Mouse (Mus musculus) stomach, postnatal 0 days (tissue): ENCODE data around the gene Timp3. TPM values are rescaled to one million over a fixed set of nuclear protein-coding genes. Genes with fewer than 3 reads are reported as not detected.

ENCODE experiments used
- ATAC-seq: fragments of 200-750 bp; cut with Nextera tagmentation; 2 replicates; pipeline ENCODE4 v1.8.0; 2017; ENCODE audit not compliant: low FRiP score, low TSS enrichment
- DNase-seq: peaks from one replicate; pipeline ENCODE4 v3.0.0-alpha.2; 2016; ENCODE audit warnings: low spot score
- H3K27ac ChIP-seq: fragments of 300-500 bp; sonication (generic); replicated peaks from 2 replicates; pipeline ENCODE4 v1.5.1; 2014; ENCODE audit warnings: mild to moderate bottlenecking, control low read depth
- H3K27me3 ChIP-seq: fragments of 300-500 bp; sonication (generic); 2 replicates; pipeline ENCODE4 v1.6.1; 2014; ENCODE audit warnings: low read length; ENCODE audit not compliant: control insufficient read depth, insufficient read depth
- H3K36me3 ChIP-seq: fragments of 300-500 bp; sonication (generic); 2 replicates; pipeline ENCODE4 v1.6.1; 2014; ENCODE audit warnings: low read length, mixed read lengths; ENCODE audit not compliant: control insufficient read depth, insufficient read depth
- H3K4me1 ChIP-seq: fragments of 300-500 bp; sonication (generic); replicated peaks from 2 replicates; pipeline ENCODE4 v1.6.1; 2014; ENCODE audit warnings: antibody characterized with exemption; ENCODE audit not compliant: control insufficient read depth, insufficient read depth
- H3K4me2 ChIP-seq: fragments of 300-500 bp; sonication (generic); replicated peaks from 2 replicates; pipeline ENCODE4 v1.6.1; 2014; ENCODE audit warnings: low read depth, mild to moderate bottlenecking, control low read depth, moderate library complexity
- H3K4me3 ChIP-seq: fragments of 300-500 bp; sonication (generic); 2 replicates; pipeline ENCODE4 v1.5.1; 2014; ENCODE audit warnings: low read depth, low read length, control low read depth
- H3K9ac ChIP-seq: fragments of 300-500 bp; sonication (generic); 2 replicates; pipeline ENCODE4 v1.6.1; 2014; ENCODE audit warnings: mild to moderate bottlenecking, low read length, control low read depth, mixed read lengths
- H3K9me3 ChIP-seq: fragments of 300-500 bp; sonication (generic); 2 replicates; pipeline ENCODE4 v1.6.1; 2016; ENCODE audit warnings: low read length; ENCODE audit not compliant: control insufficient read depth
- CTCF ChIP-seq: IDR thresholded peaks from 2 replicates; pipeline ENCODE4 v1.5.1; 2016; ENCODE audit warnings: antibody characterized with exemption, low read depth, mild to moderate bottlenecking, moderate library complexity
- EP300 ChIP-seq: optimal IDR thresholded peaks from 2 replicates; pipeline ENCODE3; 2016; ENCODE audit warnings: antibody characterized with exemption
- WGBS: fragments of 180-500 bp; shearing (Covaris S2); extraction: QIAGEN DNeasy Blood & Tissue Kit; methylation state at CpG from one replicate; pipeline ENCODE4 v1.1.7; 2014; 5-methylcytosine and 5-hydroxymethylcytosine counted together
- polyA plus RNA-seq: library from polyadenylated mRNA; unstranded; fragments of >200 nt; fragmentation: Nextera tagmentation; extraction: Ambion mirVana; gene quantifications from 2 replicates; pipeline ENCODE4 v1.2.1, GENCODE M21; 2015

Timp3 gene
- polyA plus RNA-seq, 1 experiment from 2014 or later: 33.0 TPM

DNA sequence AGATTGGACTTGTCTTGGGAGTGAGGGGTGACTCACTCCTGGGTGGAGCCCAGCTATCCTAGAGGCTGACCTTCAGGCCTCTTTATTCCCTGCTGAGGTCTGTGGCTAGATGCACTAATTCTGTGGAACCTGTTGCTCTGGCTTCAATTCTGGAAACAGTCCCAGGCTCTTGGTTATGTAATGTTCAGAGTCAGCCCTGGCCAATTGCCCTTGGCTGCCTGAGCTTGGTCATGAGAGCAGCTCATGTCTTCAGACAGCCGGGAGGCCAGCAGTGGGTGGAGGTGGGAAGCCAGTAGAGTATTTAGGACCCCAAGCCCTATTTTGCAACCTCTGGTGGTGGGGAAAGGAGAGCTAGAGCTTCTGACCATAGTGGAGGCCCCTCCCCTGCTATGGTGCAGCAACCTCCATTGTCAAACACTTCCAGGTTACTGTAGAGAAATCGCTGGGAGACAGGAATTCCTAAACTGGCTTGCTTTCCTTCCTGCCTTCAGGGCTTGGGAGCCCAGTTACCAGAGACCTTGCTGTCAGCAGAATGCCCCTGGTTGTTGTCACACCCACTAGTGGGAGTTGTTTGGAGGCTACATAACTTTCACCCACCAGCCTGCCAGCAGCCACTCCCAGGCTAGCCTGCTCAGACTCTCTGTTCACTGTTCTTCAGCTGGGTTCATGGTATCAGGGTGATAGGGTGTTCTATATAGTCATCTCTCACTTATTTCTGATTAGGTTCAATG, 39.6 kb downstream of the Timp3 start:
- TF ChIP-seq CTCF (peak; percentile 8; the same call in 1 of the 2 replicates), EP300 (peak; percentile 90)
- Histone ChIP-seq H3K27me3 (no peaks in the 10 kb centered on the region), H3K36me3 (peaks cover 6% of the 10 kb centered on the region; the same call in 1 of the 2 replicates), H3K4me1 (peaks cover 36% of the 10 kb centered on the region), H3K9ac (no peak overlapping the region), H3K9me3 (no peaks in the 10 kb centered on the region), H3K4me2 (no peak overlapping the region), H3K4me3 (no peak overlapping the region), H3K27ac (peak overlapping the region; percentile 93)
- DNase-seq (peak; percentile 85), ATAC-seq (peak; percentile 91)
- 15% methylated on average over 2 of the region's 2 CpGs for WGBS

DNA sequence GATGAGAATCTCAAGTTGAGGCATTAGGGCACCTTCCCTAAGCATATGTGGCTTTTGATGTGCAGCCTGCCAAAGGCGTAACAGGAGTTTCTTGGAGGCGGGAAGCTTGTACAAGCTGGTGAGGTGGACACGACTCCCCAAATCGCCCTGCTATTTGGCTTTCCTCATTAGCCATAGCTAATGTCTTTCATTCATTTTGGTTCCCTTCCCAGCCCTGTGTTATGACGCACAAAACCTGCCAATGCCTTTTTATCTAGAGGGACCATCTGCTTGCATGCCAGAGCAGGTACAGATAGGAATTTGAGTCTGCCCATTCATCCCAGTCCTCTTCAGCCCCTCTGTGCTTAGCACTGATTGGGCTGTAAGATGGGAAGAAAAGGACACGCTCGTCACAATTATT, 40.2 kb downstream of the Timp3 start:
- DNase-seq: no peak
- peaks cover 36% of the 10 kb centered on the region for H3K4me1 ChIP-seq
- TF ChIP-seq CTCF: no peak
- 71% methylated on average over 7 of the region's 7 CpGs for whole genome bisulfite sequencing
- peak overlapping the region; percentile 93 for H3K27ac ChIP-seq
- no peaks in the 10 kb centered on the region for H3K27me3 ChIP-seq
- ATAC-seq: no peak
- no peak overlapping the region for H3K4me2 ChIP-seq
- no peak overlapping the region for H3K4me3 ChIP-seq
- H3K9me3 ChIP-seq: no peaks in the 10 kb centered on the region
- peaks cover 6% of the 10 kb centered on the region; the same call in 1 of the 2 replicates for H3K36me3 ChIP-seq
- no peak overlapping the region for H3K9ac ChIP-seq

DNA sequence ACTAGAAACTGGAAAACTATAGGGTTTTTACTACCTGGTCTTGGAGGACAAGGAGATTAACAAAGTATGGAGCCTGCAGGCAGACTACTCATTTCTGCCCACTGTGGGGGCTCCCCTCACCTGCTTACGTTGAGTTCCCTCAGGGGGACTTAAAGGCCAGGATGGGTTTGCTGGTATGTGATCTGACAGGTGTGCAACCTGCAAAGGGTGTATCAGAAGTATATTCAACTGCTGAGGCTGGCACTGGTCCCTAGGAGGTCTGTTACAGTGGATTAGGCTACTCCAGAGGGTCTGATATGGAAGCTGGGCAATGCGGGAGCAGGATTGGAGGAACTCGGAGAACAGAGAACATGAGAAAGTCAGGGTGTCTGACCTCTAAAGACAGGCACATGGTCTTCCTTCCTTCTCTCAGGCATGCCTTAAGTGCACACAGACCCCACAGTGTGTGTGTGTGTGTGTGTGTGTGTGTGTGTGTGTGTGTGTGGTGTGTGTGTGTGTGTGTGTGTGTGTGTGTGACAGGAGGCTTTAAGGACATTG, 40.9 kb downstream of the Timp3 start:
- 66% methylated on average over 3 of the region's 3 CpGs for WGBS
- H3K9me3 ChIP-seq: no peaks in the 10 kb centered on the region
- H3K4me1 ChIP-seq: peaks cover 36% of the 10 kb centered on the region

DNA sequence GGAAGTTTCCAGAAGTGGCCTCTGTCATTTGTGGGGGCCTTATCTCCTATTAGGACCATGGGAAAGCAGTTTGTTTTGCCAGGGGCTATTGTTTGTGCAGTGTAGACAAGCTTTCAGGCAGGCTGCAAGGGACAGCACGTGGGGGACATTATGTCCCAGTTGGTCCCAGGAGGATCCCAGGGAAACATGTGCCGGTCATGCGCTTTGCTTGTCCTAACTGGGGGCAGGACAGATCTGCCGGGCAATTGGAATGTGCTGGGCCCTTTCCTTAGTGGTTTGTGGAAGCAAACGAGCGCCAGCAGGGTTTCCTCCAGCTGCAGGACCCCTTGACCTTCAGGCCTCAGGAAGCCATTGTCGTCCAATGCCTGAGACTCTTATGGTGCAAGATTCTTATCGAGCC, 41.4 kb downstream of the Timp3 start:
- peaks cover 6% of the 10 kb centered on the region; the same call in 1 of the 2 replicates for H3K36me3 ChIP-seq
- ATAC-seq: no peak
- no peaks in the 10 kb centered on the region for H3K9me3 ChIP-seq
- no peak overlapping the region for H3K9ac ChIP-seq
- peaks cover 36% of the 10 kb centered on the region for H3K4me1 ChIP-seq
- no peak overlapping the region for H3K4me2 ChIP-seq
- H3K27me3 ChIP-seq: no peaks in the 10 kb centered on the region
- H3K4me3 ChIP-seq: no peak overlapping the region
- TF ChIP-seq CTCF (no peak), EP300 (peak; percentile 61)
- 51% methylated on average over 8 of the region's 8 CpGs for WGBS
- peak; percentile 44 for DNase-seq
- peak overlapping the region; percentile 63; the same call in 1 of the 2 replicates for H3K27ac ChIP-seq

More for the DNA sequence above, 40.9 kb downstream of the Timp3 start:
- Histone ChIP-seq H3K27ac (peak overlapping the region; percentile 63), H3K27me3 (no peaks in the 10 kb centered on the region), H3K4me3 (no peak overlapping the region), H3K9ac (no peak overlapping the region), H3K36me3 (peaks cover 6% of the 10 kb centered on the region; the same call in 1 of the 2 replicates), H3K4me2 (no peak overlapping the region)
- DNase-seq (no peak), ATAC-seq (no peak)
- no peak for TF ChIP-seq CTCF
- no peak for TF ChIP-seq EP300

GRCm38 (mm10) chr10:86342151-86342550, 42.0 kb downstream of the Timp3 start:
- WGBS: 75% methylated on average over 4 of the region's 4 CpGs
- Histone ChIP-seq H3K27ac (no peak overlapping the region; the same call in 1 of the 2 replicates), H3K27me3 (no peaks in the 10 kb centered on the region), H3K4me3 (no peak overlapping the region), H3K4me2 (no peak overlapping the region), H3K36me3 (peaks cover 6% of the 10 kb centered on the region; the same call in 1 of the 2 replicates), H3K9ac (no peak overlapping the region), H3K9me3 (no peaks in the 10 kb centered on the region), H3K4me1 (peaks cover 33% of the 10 kb centered on the region)
- no peak for ATAC-seq
- DNase-seq: no peak
- TF ChIP-seq CTCF (no peak), EP300 (no peak)

DNA sequence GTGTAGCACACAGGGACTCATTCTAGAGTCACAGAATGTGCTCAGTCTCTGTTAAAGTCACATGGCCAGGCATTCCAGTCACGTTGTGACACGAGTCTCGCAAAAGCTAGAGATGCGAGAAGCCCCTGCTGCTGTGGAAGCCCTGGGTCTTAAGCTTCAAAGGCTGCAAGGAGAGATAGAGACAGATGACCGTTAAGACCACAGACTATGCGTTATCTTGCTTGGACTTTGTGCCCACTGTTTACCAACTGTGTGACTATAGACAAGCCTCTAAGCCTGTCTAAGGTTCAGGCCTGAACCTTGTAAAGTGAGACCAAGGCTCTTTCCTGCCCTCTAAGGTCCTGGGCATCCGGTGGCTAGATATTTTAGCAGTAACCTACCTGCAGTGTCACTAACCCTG, 42.5 kb downstream of the Timp3 start:
- Histone ChIP-seq H3K4me1 (peaks cover 33% of the 10 kb centered on the region), H3K27me3 (no peaks in the 10 kb centered on the region), H3K4me2 (no peak overlapping the region), H3K4me3 (no peak overlapping the region), H3K9ac (no peak overlapping the region), H3K9me3 (no peaks in the 10 kb centered on the region), H3K27ac (peak overlapping the region; percentile 24; the same call in 1 of the 2 replicates), H3K36me3 (peaks cover 6% of the 10 kb centered on the region; the same call in 1 of the 2 replicates)
- peak; percentile 79 for ATAC-seq
- 49% methylated on average over 7 of the region's 7 CpGs for WGBS
- 0 out of 2 replicates have a peak, but pooled peaks have one; percentile 14 for TF ChIP-seq CTCF
- TF ChIP-seq EP300: no peak
- peak; percentile 58 for DNase-seq
